Mouse (Mus musculus): ENCODE measurements at regions not wholly inside any gene's neighbourhood (a gene's known extent, or its start where the extent isn't known, plus 50 kb on each side); places are given as distances from the start of the nearest gene placed in this dataset.
"Not testable (repeated sequence)": the region's sequence is repeated elsewhere in the genome, so short reads cannot be mapped to it uniquely, and the experiment has no call there.

- not testable (repeated sequence) for ATAC-seq (ENCODE audit: low read depth); H3K4me1 ChIP-seq (replicated peaks; ENCODE audit: control insufficient read depth, insufficient read depth, low read length); H3K4me2 ChIP-seq (ENCODE audit: low read depth, low read length); H3K9ac ChIP-seq (ENCODE audit: low read length); H3K27me3 ChIP-seq (ENCODE audit: control insufficient read depth, insufficient read depth, low read depth, low read length); H3K9me3 ChIP-seq (ENCODE audit: control insufficient read depth, low read length); H3K36me3 ChIP-seq (ENCODE audit: control insufficient read depth, insufficient read depth, low read length); H3K27ac ChIP-seq (ENCODE audit: low read length); H3K4me3 ChIP-seq (ENCODE audit: low read length)
- 89% methylated on average over 1 of the region's 1 CpGs for WGBS
Observed at GRCm38 (mm10) chr15:5992146-5992545, 307.4 kb upstream of the Dab2 start.

DNA sequence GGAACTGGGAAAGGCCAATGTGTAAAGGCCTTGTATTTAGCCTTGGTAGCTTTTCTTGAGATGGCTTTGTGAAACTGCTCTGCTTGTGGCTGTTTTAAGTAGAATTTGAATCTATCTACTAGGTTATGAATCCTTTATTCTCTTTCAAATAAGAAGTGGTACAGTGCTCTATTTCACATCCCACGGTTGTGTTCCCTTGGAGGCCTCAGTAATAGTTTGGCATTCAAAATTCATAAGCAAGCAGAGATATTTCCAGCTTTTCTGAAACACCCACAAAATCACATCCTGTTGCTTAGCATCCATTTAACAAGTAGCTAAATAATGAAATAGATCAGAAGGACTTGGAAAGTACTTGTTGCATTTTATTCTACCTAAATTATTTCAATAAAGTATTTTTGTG lies 298.8 kb upstream of the Dab2 start:
- WGBS: 85% methylated on average over 1 of the region's 1 CpGs
- no peak for ATAC-seq (ENCODE audit: low read depth)
- no peaks in the 10 kb centered on the region for H3K27me3 ChIP-seq (ENCODE audit: control insufficient read depth, insufficient read depth, low read depth, low read length)

GRCm38 (mm10) chr15:6001394-6001793 lies 298.2 kb upstream of the Dab2 start:
- Histone ChIP-seq H3K27me3 (ENCODE audit: control insufficient read depth, insufficient read depth, low read depth, low read length) (no peaks in the 10 kb centered on the region), H3K4me1 (replicated peaks; ENCODE audit: control insufficient read depth, insufficient read depth, low read length) (no peaks in the 10 kb centered on the region), H3K9me3 (ENCODE audit: control insufficient read depth, low read length) (no peaks in the 10 kb centered on the region), H3K4me2 (ENCODE audit: low read depth, low read length) (no peak overlapping the region), H3K36me3 (ENCODE audit: control insufficient read depth, insufficient read depth, low read length) (no peaks in the 10 kb centered on the region), H3K9ac (ENCODE audit: low read length) (no peak overlapping the region), H3K27ac (ENCODE audit: low read length) (no peak overlapping the region), H3K4me3 (ENCODE audit: low read length) (no peak overlapping the region)
- ATAC-seq (ENCODE audit: low read depth): no peak
- WGBS: 92% methylated on average over 1 of the region's 1 CpGs

More for the DNA sequence above, 298.8 kb upstream of the Dab2 start:
- Histone ChIP-seq H3K4me3 (ENCODE audit: low read length) (no peak overlapping the region), H3K4me1 (replicated peaks; ENCODE audit: control insufficient read depth, insufficient read depth, low read length) (no peaks in the 10 kb centered on the region), H3K4me2 (ENCODE audit: low read depth, low read length) (no peak overlapping the region), H3K27ac (ENCODE audit: low read length) (no peak overlapping the region), H3K9ac (ENCODE audit: low read length) (no peak overlapping the region), H3K36me3 (ENCODE audit: control insufficient read depth, insufficient read depth, low read length) (no peaks in the 10 kb centered on the region), H3K9me3 (ENCODE audit: control insufficient read depth, low read length) (no peaks in the 10 kb centered on the region)

GRCm38 (mm10) chr15:6014982-6015381 lies 284.6 kb upstream of the Dab2 start:
- H3K9me3 ChIP-seq (ENCODE audit: control insufficient read depth, low read length): no peaks in the 10 kb centered on the region
- H3K4me2 ChIP-seq (ENCODE audit: low read depth, low read length): no peak overlapping the region
- WGBS: 55% methylated on average over 1 of the region's 1 CpGs
- H3K27me3 ChIP-seq (ENCODE audit: control insufficient read depth, insufficient read depth, low read depth, low read length): no peaks in the 10 kb centered on the region
- H3K36me3 ChIP-seq (ENCODE audit: control insufficient read depth, insufficient read depth, low read length): no peaks in the 10 kb centered on the region
- no peak overlapping the region for H3K9ac ChIP-seq (ENCODE audit: low read length)
- ATAC-seq (ENCODE audit: low read depth): no peak
- no peak overlapping the region for H3K4me3 ChIP-seq (ENCODE audit: low read length)
- H3K27ac ChIP-seq (ENCODE audit: low read length): no peak overlapping the region
- no peaks in the 10 kb centered on the region for H3K4me1 ChIP-seq (replicated peaks; ENCODE audit: control insufficient read depth, insufficient read depth, low read length)

GRCm38 (mm10) chr15:6016637-6017049 lies 282.9 kb upstream of the Dab2 start:
- no peak overlapping the region for H3K4me3 ChIP-seq (ENCODE audit: low read length)
- WGBS: 26% methylated on average over 5 of the region's 5 CpGs
- peak; percentile 52; the same call in 1 of the 2 replicates for ATAC-seq (ENCODE audit: low read depth)

GRCm38 (mm10) chr15:6025543-6025942 lies 274.0 kb upstream of the Dab2 start:
- no peaks in the 10 kb centered on the region for H3K36me3 ChIP-seq (ENCODE audit: control insufficient read depth, insufficient read depth, low read length)
- no peak overlapping the region for H3K4me2 ChIP-seq (ENCODE audit: low read depth, low read length)
- WGBS: 36% methylated on average over 4 of the region's 4 CpGs
- no peak overlapping the region for H3K9ac ChIP-seq (ENCODE audit: low read length)
- no peak overlapping the region for H3K27ac ChIP-seq (ENCODE audit: low read length)
- H3K4me1 ChIP-seq (replicated peaks; ENCODE audit: control insufficient read depth, insufficient read depth, low read length): no peaks in the 10 kb centered on the region
- no peaks in the 10 kb centered on the region for H3K27me3 ChIP-seq (ENCODE audit: control insufficient read depth, insufficient read depth, low read depth, low read length)
- ATAC-seq (ENCODE audit: low read depth): no peak
- H3K9me3 ChIP-seq (ENCODE audit: control insufficient read depth, low read length): no peaks in the 10 kb centered on the region
- no peak overlapping the region for H3K4me3 ChIP-seq (ENCODE audit: low read length)

More at GRCm38 (mm10) chr15:6016637-6017049, 282.9 kb upstream of the Dab2 start:
- Histone ChIP-seq H3K27me3 (ENCODE audit: control insufficient read depth, insufficient read depth, low read depth, low read length) (no peaks in the 10 kb centered on the region), H3K9ac (ENCODE audit: low read length) (no peak overlapping the region), H3K4me1 (replicated peaks; ENCODE audit: control insufficient read depth, insufficient read depth, low read length) (no peaks in the 10 kb centered on the region), H3K36me3 (ENCODE audit: control insufficient read depth, insufficient read depth, low read length) (no peaks in the 10 kb centered on the region), H3K9me3 (ENCODE audit: control insufficient read depth, low read length) (no peaks in the 10 kb centered on the region), H3K27ac (ENCODE audit: low read length) (no peak overlapping the region), H3K4me2 (ENCODE audit: low read depth, low read length) (no peak overlapping the region)

DNA sequence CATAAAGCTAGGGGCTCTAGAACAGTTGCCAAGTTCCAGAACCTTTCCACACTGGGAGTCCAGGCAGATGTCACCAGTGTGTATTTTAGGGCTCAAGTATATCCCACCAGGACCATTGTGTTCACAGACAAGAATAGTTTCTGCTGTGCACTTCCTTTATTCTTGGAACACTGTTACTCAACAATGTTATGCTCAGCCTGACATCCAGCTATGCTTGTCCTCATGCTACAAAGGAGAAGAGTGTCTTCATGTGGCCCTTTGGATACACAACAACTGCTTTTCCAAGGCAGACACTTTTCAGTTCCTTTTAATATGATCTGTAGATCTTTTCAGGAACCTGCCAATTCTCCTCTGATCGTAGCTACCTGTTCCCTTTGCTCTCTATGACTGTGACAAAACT lies 270.4 kb upstream of the Dab2 start:
- H3K27ac ChIP-seq (ENCODE audit: low read length): no peak overlapping the region
- H3K27me3 ChIP-seq (ENCODE audit: control insufficient read depth, insufficient read depth, low read depth, low read length): no peaks in the 10 kb centered on the region
- H3K9me3 ChIP-seq (ENCODE audit: control insufficient read depth, low read length): no peaks in the 10 kb centered on the region
- 87% methylated on average over 1 of the region's 1 CpGs for WGBS
- H3K4me1 ChIP-seq (replicated peaks; ENCODE audit: control insufficient read depth, insufficient read depth, low read length): no peaks in the 10 kb centered on the region
- H3K9ac ChIP-seq (ENCODE audit: low read length): no peak overlapping the region
- no peak overlapping the region for H3K4me2 ChIP-seq (ENCODE audit: low read depth, low read length)
- no peaks in the 10 kb centered on the region for H3K36me3 ChIP-seq (ENCODE audit: control insufficient read depth, insufficient read depth, low read length)
- no peak overlapping the region for H3K4me3 ChIP-seq (ENCODE audit: low read length)
- ATAC-seq (ENCODE audit: low read depth): no peak

GRCm38 (mm10) chr15:6030396-6030795 lies 269.2 kb upstream of the Dab2 start:
- Histone ChIP-seq H3K4me1 (replicated peaks; ENCODE audit: control insufficient read depth, insufficient read depth, low read length) (no peaks in the 10 kb centered on the region), H3K9ac (ENCODE audit: low read length) (no peak overlapping the region), H3K4me3 (ENCODE audit: low read length) (no peak overlapping the region), H3K9me3 (ENCODE audit: control insufficient read depth, low read length) (no peaks in the 10 kb centered on the region), H3K27me3 (ENCODE audit: control insufficient read depth, insufficient read depth, low read depth, low read length) (no peaks in the 10 kb centered on the region), H3K27ac (ENCODE audit: low read length) (no peak overlapping the region), H3K4me2 (ENCODE audit: low read depth, low read length) (no peak overlapping the region), H3K36me3 (ENCODE audit: control insufficient read depth, insufficient read depth, low read length) (no peaks in the 10 kb centered on the region)
- no peak for ATAC-seq (ENCODE audit: low read depth)
- 66% methylated on average over 5 of the region's 5 CpGs for WGBS

- Histone ChIP-seq H3K9ac (ENCODE audit: low read length) (no peak overlapping the region), H3K4me1 (replicated peaks; ENCODE audit: control insufficient read depth, insufficient read depth, low read length) (no peaks in the 10 kb centered on the region), H3K4me3 (ENCODE audit: low read length) (no peak overlapping the region), H3K36me3 (ENCODE audit: control insufficient read depth, insufficient read depth, low read length) (no peaks in the 10 kb centered on the region), H3K27me3 (ENCODE audit: control insufficient read depth, insufficient read depth, low read depth, low read length) (no peaks in the 10 kb centered on the region), H3K27ac (ENCODE audit: low read length) (no peak overlapping the region), H3K4me2 (ENCODE audit: low read depth, low read length) (no peak overlapping the region), H3K9me3 (ENCODE audit: control insufficient read depth, low read length) (no peaks in the 10 kb centered on the region)
- ATAC-seq (ENCODE audit: low read depth): no peak
- WGBS: 81% methylated on average over 4 of the region's 4 CpGs
Observed at GRCm38 (mm10) chr15:6034156-6034555, 265.4 kb upstream of the Dab2 start.

Measured in lung, embryonic 16.5 days (tissue).